In genomic region chr13:45684891-45685311, GRCm38 (mm10) we compare ENCODE assay signal across 14 mouse cellular contexts.
DNase-seq lines count a peak whose midpoint lies in the region; ATAC-seq and TF ChIP-seq lines count a peak whose summit lies in the region.
"Had no signal": no experiment of that assay in that cellular context is flagged by ENCODE, and none has a peak within 500 bp of the region (broad histone marks: within the 10 kb centered on the region; RNA-seq: fewer than 3 reads in every experiment).

No protein-coding gene starts in this region.

- H3K9me3 ChIP-seq in heart, embryonic 16.5 days (replicated peaks; ENCODE audit: control insufficient read depth, low read length), result no peaks in the 10 kb centered on the region
- H3K9me3 ChIP-seq in hindbrain, embryonic 13.5 days, result no peaks in the 10 kb centered on the region
- H3K9me3 ChIP-seq: limb, embryonic 13.5 days; neural tube, embryonic 12.5 days had no signal

- intact Hi-C loops in heart, postnatal 25 days (cut with DNase I), result loop anchor here (5.0 to 10.0 kb wide), 3 partner anchors 108 to 480 kb away; no protein-coding TSS in a partner anchor

- DNase-seq in heart, postnatal 25 days (ENCODE audit: low spot score), result no peak
- peak; percentile 71 for DNase-seq in 3134 (ENCODE audit: extremely low read depth, insufficient read length, low spot score)
- DNase-seq in adrenal gland, postnatal 25 days, result no peak
- DNase-seq: adrenal gland, postnatal 10 days; cerebellum, adult 9-11 months; heart, postnatal 14 days; kidney, adult 9 months had no signal

- H3K9ac ChIP-seq in heart, embryonic 16.5 days (ENCODE audit: low read length), result no peak overlapping the region
- no peak overlapping the region for H3K9ac ChIP-seq in hindbrain, embryonic 13.5 days
- H3K9ac ChIP-seq: limb, embryonic 13.5 days; neural tube, embryonic 12.5 days had no signal

- H3K27me3 ChIP-seq in heart, embryonic 16.5 days (ENCODE audit: control insufficient read depth, insufficient read depth, low read length), result no peaks in the 10 kb centered on the region
- no peaks in the 10 kb centered on the region for H3K27me3 ChIP-seq in C2C12 (ENCODE audit: control insufficient read depth, insufficient read depth, insufficient read length)
- H3K27me3 ChIP-seq in hindbrain, embryonic 13.5 days, result no peaks in the 10 kb centered on the region
- H3K27me3 ChIP-seq: limb, embryonic 13.5 days; neural tube, embryonic 12.5 days had no signal

- no peak for TF ChIP-seq CTCF in C2C12 (IDR thresholded peaks at IDR 0.05; ENCODE audit: control insufficient read depth, insufficient read depth, insufficient read length)
- no peak for TF ChIP-seq CTCF in embryonic fibroblast, embryonic 13.5 days (IDR thresholded peaks at IDR 0.05; ENCODE audit: borderline replicate concordance, insufficient read depth, low read length)

- H3ac ChIP-seq in C2C12 (ENCODE audit: control insufficient read depth, insufficient read length, low read depth), result peak overlapping the region; percentile 34

- no peak for ATAC-seq in heart, embryonic 16.5 days (replicated peaks; ENCODE audit: extremely low read depth, insufficient read depth, low FRiP score)
- no peak for ATAC-seq in hindbrain, embryonic 13.5 days (ENCODE audit: low FRiP score)
- ATAC-seq: forebrain, embryonic 16.5 days had no signal

- no peak overlapping the region for H3K4me2 ChIP-seq in heart, embryonic 16.5 days (ENCODE audit: low read depth, low read length)
- H3K4me2 ChIP-seq in hindbrain, embryonic 13.5 days, result no peak overlapping the region
- H3K4me2 ChIP-seq: limb, embryonic 13.5 days; neural tube, embryonic 12.5 days had no signal

- TF ChIP-seq POLR2A in embryonic fibroblast, embryonic 13.5 days (IDR thresholded peaks at IDR 0.05; ENCODE audit: low read depth, low read length), result 0 out of 2 replicates have a peak, but pooled peaks have one; percentile 20

- no peaks in the 10 kb centered on the region for H3K79me2 ChIP-seq in C2C12 (ENCODE audit: control insufficient read depth, insufficient read depth)

- no peaks in the 10 kb centered on the region for H3K79me3 ChIP-seq in C2C12 (ENCODE audit: low read depth)

- H3K4me3 ChIP-seq in heart, embryonic 16.5 days (ENCODE audit: low read length), result no peak overlapping the region
- no peak overlapping the region for H3K4me3 ChIP-seq in C2C12 (ENCODE audit: insufficient read depth, poor library complexity, severe bottlenecking)
- no peak overlapping the region for H3K4me3 ChIP-seq in embryonic fibroblast, embryonic 13.5 days (ENCODE audit: insufficient read depth, low read length)
- no peak overlapping the region for H3K4me3 ChIP-seq in hindbrain, embryonic 13.5 days
- H3K4me3 ChIP-seq: limb, embryonic 13.5 days; neural tube, embryonic 12.5 days had no signal

- H3K4me1 ChIP-seq in heart, embryonic 16.5 days (ENCODE audit: control insufficient read depth, insufficient read depth, low read length), result peaks cover 20% of the 10 kb centered on the region
- peaks cover 32% of the 10 kb centered on the region for H3K4me1 ChIP-seq in embryonic fibroblast, embryonic 13.5 days (ENCODE audit: control insufficient read depth, insufficient read depth, low read length)
- peaks cover 8% of the 10 kb centered on the region; the same call in 1 of the 2 replicates for H3K4me1 ChIP-seq in hindbrain, embryonic 13.5 days (replicated peaks)
- H3K4me1 ChIP-seq: neural tube, embryonic 12.5 days had no signal

- 27% methylated on average over 4 of the region's 4 CpGs for WGBS in heart, embryonic 16.5 days
- 55% methylated on average over 4 of the region's 4 CpGs for WGBS in hindbrain, embryonic 13.5 days

- H3K36me3 ChIP-seq in heart, embryonic 16.5 days (ENCODE audit: control insufficient read depth, insufficient read depth), result no peaks in the 10 kb centered on the region
- no peaks in the 10 kb centered on the region for H3K36me3 ChIP-seq in C2C12 (ENCODE audit: control insufficient read depth, insufficient read depth)
- H3K36me3 ChIP-seq in hindbrain, embryonic 13.5 days, result no peaks in the 10 kb centered on the region
- H3K36me3 ChIP-seq: limb, embryonic 13.5 days; neural tube, embryonic 12.5 days had no signal

- peak overlapping the region; percentile 22 for H3K27ac ChIP-seq in heart, embryonic 16.5 days (ENCODE audit: low read length)
- peak overlapping the region; percentile 96 for H3K27ac ChIP-seq in embryonic fibroblast, embryonic 13.5 days (ENCODE audit: insufficient read depth, low read length)
- no peak overlapping the region for H3K27ac ChIP-seq in hindbrain, embryonic 13.5 days
- H3K27ac ChIP-seq: limb, embryonic 13.5 days; neural tube, embryonic 12.5 days had no signal

TF ChIP-seq in C2C12, 6 proteins besides CTCF, POLR2A, EP300 and RAD21:
- TF ChIP-seq MYOG (IDR thresholded peaks at IDR 0.05; ENCODE audit: control insufficient read depth, extremely low read depth, insufficient read length) (no peak), CEBPB (IDR thresholded peaks at IDR 0.05; ENCODE audit: low read depth) (no peak), MYOD1 (IDR thresholded peaks at IDR 0.05; ENCODE audit: control insufficient read depth, insufficient read length, low read depth) (no peak), USF1 (IDR thresholded peaks at IDR 0.05; ENCODE audit: low read depth) (no peak), FOSL1 (IDR thresholded peaks at IDR 0.05; ENCODE audit: insufficient read depth, low read length, poor library complexity, severe bottlenecking) (no peak), MAX (IDR thresholded peaks at IDR 0.05) (no peak)
